Mouse (Mus musculus): Measurements from ENCODE around the gene Atp11a.

Atp11a gene

DNA sequence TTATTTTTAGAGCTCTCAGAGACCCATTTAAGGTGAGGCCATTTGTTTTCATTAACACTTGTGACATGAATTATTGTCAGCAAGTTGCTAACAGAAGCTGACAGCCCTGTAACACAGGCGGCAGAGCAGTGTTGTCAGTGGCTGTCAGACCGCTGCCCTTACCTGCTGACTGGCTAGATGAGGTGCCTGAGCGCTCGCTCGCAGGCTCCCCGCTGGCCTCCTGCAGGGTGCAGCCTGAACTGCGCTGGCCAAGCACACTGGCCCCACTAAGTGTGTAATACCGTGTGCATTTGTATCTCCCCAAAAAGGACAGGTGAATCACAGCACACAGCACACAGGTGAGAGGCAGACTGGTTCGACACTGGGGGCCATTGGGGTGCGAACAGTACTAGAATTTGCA, 67.7 kb downstream of the Atp11a start:
- DNase-seq, result peak; percentile 26 to 33

DNA sequence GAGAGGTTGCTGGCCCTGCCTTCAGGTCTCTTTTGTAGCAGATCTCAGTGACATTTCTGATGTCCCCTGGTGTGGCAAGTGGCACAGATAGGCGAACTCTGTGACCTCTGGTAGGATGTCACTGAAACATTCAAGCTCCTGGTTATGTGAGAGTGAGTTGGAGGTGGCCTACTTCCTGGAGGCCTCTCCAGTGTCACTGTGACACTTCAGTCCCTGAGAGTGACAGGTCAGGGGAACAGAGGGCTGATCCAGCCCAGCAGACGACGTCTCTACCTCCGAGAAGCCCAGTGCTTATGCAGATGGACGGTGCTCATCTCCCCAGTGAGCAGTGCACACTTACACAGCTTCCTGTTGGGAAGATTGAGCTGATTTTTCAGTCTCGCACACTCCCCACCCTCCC, 68.4 kb downstream of the Atp11a start:
- DNase-seq, result no peak

DNA sequence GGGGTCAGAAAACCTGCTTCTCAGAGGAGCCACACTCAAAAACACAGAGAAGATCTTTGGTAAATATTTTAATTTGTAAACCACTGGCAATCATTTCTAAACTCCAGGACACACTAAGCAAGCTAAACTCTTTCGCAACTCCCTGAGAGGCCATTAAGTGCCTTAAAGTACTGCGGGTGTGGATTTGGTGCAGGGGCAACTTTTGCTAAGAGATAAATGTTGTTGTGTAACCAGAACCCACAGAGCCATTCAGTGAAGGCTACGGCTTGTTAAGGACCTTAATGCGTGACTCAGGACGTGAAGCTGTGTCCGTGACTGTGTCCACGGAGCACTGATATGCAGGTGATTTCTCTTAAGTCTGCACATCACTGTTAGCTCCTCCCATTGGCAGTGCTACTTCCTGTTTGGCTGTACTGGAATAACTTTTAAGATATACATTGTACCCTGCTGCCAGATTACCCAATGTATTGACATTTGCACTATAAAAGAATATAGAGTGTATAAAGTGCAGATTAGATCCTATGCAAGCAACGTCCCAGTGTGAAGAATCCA, 68.9 kb downstream of the Atp11a start:
- DNase-seq, result no peak

GRCm38 (mm10) chr8:12827124-12827523, 70.3 kb downstream of the Atp11a start:
- no peak for DNase-seq

- DNase-seq, result no peak
Observed at GRCm38 (mm10) chr8:12828298-12828697, 71.5 kb downstream of the Atp11a start.

- DNase-seq, result no peak
Observed at GRCm38 (mm10) chr8:12829381-12829780, 72.6 kb downstream of the Atp11a start.

DNA sequence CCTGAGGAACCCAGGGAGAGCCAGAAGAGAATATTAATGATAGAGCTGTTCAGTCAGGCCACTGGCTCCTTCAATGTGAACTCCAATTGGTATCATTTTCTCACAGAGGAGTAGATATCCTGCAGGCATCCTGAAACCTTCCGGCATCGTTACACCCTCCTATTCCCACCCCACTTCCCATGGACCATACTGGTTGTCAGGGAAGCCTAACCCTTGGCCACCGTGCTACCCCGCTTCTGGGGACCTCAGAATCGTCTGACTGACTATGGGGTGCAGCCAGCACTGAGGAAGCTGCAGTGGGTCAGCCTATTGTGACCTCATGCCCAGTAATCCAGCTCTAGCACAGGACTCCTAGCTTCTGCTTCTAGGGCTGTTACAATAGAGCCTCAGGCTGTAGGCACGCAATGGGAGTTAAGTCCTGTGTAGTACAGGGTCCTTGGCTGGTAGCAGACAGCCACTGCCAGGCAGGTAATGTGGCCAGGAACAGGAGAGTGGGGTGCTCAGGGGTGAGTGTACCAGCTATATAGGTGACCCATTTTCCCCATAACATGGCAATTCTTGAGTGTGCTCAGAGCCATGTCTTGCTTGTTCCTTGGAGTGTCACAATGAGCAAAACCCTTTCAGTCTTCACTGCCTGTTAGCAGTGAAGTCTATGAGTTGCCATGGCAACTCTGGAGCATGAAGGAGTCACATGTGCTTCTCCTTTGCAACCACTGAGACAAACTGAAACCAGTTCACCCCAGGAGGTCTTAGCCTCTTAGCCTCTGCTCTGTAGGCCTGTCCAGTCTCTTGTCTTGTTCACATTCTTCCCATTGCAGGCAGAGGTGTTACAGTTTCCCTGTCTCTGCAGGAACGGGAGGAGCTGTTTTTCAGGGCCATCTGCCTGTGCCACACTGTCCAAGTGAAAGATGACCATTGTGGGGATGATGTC, 75.1 kb downstream of the Atp11a start:
- no peak for DNase-seq

DNA sequence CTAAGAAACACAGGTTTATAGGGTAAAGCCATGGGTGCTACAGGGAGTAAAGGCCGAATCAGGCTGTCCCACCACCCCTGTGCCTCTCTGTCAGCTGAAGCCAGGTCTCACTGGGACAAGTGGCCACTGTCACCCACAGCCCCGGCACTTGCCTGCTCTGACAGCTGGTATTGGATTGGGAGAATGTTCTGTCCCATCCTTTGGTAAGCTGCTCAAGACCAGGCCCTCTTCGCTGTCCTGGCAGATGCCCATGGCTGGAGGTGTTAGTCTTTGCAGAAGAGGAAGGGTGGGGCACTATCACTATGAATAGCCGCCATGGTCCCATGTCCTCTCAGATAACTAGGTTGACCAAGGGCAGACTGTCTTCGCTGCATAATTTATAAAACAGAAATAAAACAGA, 76.8 kb downstream of the Atp11a start:
- no peak for DNase-seq

DNA sequence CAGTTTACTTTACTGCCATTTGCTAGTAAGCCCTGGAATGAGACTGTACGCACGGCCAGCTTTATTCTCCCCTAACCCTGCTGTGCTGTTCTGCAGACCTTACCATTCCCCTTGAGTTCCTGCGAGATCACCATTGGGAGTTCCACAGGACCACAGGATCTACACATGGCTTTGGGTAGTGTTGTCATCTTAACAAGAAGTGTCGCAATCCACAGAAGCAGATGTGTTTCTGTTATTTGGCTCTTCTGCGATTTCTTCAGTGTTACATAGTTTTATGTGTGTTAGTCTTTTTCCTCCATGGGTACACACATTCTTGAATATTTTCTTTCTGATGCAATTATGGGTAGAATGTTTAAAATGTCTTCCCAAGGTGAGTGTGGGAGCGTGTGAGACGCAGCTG, 84.0 kb downstream of the Atp11a start:
- DNase-seq, result no peak

GRCm38 (mm10) chr8:12842342-12842995, 85.7 kb downstream of the Atp11a start:
- DNase-seq, result no peak

- no peak for DNase-seq
Observed at GRCm38 (mm10) chr8:12844347-12844950, 87.6 kb downstream of the Atp11a start.

GRCm38 (mm10) chr8:12846447-12846846, 89.6 kb downstream of the Atp11a start:
- no peak for DNase-seq

GRCm38 (mm10) chr8:12851241-12851640, 94.4 kb downstream of the Atp11a start:
- DNase-seq, result no peak

- peak; percentile 52 to 72 for DNase-seq
Observed at GRCm38 (mm10) chr8:12856038-12856437, 99.2 kb downstream of the Atp11a start.

DNA sequence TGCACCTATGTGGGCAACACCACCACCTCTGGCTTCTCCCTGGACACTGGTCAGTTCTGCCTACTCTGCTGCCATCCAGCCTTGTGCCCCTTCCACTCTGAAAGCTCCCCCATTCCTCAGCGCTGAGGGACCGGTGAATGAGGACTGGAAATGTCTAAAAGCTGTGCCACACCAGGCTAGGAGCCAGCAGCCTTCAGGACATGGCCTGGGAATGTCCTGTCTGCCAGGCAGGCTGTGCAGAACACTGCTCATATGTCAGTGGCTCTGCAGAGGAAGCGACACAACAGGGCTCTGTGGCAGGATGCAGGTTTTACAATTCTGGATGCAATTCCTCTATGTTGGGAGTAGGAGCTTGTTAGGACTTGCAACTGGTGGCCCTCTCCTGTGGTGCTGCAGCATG, 106.2 kb downstream of the Atp11a start:
- no peak for DNase-seq

DNA sequence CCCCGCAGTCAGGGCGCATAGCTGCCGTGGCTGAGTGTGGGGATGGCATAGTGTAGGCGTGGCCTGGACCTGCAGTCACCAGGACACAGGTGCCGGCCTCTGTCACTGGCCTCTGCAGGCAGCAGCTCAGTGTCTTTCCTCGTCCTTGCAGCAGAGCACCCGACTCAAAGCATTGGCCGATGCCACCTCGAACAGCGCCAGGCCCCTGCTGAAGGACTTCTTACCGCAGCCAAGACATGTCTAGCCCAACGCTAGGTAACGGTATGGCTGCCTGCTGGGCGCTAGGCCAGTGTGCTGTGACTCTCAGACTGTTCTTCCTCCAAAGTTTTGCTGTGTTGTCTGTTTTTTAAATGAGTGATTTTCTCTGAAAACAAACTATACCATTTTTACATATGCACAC, 106.8 kb downstream of the Atp11a start:
- DNase-seq, result no peak

DNA sequence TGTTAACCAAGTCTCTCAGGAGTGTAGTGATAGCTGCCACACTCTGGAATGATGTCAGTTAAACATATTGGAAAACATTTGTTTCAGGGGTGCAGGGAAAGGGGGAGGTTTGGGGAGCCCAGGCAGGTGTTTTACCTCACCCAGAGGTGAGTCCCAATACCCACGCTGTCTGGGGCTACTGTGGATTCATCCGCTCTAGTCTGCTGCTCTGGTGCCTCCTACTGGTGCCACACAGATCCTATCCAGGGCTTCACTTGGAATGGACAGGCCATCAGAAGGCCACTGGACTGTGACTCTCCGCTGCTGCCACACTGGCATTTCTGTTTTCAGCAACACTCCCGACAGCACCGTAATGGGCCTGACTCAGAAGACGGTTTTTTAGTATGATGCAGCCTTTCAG, 109.0 kb downstream of the Atp11a start:
- DNase-seq, result peak; percentile 39 to 58

- no peak for DNase-seq
Observed at GRCm38 (mm10) chr8:12869661-12870060, 112.8 kb downstream of the Atp11a start.

DNA sequence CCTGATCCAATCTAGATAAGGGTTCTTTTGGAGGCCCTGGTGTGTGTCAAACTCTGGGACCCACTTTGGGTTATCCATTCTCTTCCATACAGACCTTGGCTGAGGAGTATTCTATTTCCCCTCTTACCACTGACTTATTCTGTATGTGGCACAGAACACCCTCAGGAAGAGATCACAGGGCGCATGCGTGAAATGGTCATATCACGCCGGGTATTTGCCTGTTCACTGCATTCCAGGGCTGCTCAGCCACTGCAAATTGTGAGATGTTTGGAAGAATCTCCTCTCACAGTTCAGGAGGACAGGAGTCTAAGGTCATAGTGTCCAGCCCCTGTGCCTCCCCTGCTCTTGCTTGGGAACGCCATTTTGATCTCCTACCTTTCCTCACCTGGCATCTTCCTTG, 113.8 kb downstream of the Atp11a start:
- no peak for DNase-seq

GRCm38 (mm10) chr8:12871461-12871860, 114.6 kb downstream of the Atp11a start:
- no peak for DNase-seq

DNA sequence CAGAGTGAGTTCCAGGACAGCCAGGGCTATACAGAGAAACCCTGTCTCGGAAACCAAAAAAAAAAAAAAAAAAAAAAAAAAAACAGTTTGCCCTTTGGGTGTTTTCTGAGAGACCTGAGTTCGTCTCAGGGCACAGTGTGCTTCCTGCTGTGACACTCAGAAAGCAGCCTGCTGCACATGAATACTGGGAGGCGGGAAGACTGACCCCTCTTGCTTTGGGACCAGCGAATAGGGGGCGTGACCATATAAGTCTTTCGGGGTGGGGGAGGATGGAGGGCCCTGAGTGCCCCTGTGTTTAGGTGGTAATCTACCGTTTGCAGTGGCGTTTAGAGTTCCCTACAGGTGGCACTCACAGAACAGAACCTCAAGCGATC, 116.2 kb downstream of the Atp11a start:
- DNase-seq, result no peak

- peak; percentile 84 to 90 for DNase-seq
Observed at GRCm38 (mm10) chr8:12873357-12874046, 116.7 kb downstream of the Atp11a start, which contains the start of gene Mcf2l. Mcf2l (plus strand) TSS chr8:12873806.
